Mouse (Mus musculus) cortical plate, adult 2 months (tissue): ENCODE measurements around the gene Slc6a5.

ENCODE experiments used
- CTCF ChIP-seq: fragments of 200-500 bp; IDR thresholded peaks from 2 replicates; pipeline ENCODE4 v1.5.1; 2011; ENCODE audit warnings: mild to moderate bottlenecking, control low read depth, low read length; ENCODE audit not compliant: insufficient read depth; ENCODE audit errors: extremely low read depth
- POLR2A ChIP-seq: fragments of 200-500 bp; IDR thresholded peaks from 2 replicates; pipeline ENCODE4 v1.6.1; 2011; ENCODE audit warnings: mild to moderate bottlenecking, low read length, control low read depth; ENCODE audit not compliant: insufficient read depth; ENCODE audit errors: extremely low read depth

DNA sequence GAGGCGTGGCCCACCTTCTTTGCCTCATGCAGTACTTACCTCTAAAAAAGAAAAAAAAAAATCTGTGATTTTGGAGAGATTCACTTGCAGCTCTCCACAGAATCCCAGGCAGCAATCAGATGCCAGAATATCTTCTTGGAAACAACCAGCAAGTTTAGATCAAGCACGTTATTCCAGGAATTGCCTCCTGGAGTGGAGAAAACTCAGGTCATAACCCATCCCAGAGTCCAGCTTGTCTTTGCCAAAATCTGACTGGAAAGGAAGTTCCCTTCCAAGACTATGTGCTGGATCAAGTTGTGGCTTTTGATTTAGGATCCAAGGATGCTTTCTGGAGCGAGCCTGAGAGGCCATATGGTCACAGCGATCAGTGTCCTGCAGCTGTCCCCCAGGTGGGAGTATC is 10.8 kb downstream of the Slc6a5 start:
- TF ChIP-seq CTCF (no peak), POLR2A (no peak)
